Mouse (Mus musculus): ENCODE results near the gene Chad. TPM values are rescaled to one million over a fixed set of nuclear protein-coding genes. Genes with fewer than 3 reads are reported as not detected.

The Chad gene
- polyA plus RNA-seq, 1 experiment, result 0.59 TPM

DNA sequence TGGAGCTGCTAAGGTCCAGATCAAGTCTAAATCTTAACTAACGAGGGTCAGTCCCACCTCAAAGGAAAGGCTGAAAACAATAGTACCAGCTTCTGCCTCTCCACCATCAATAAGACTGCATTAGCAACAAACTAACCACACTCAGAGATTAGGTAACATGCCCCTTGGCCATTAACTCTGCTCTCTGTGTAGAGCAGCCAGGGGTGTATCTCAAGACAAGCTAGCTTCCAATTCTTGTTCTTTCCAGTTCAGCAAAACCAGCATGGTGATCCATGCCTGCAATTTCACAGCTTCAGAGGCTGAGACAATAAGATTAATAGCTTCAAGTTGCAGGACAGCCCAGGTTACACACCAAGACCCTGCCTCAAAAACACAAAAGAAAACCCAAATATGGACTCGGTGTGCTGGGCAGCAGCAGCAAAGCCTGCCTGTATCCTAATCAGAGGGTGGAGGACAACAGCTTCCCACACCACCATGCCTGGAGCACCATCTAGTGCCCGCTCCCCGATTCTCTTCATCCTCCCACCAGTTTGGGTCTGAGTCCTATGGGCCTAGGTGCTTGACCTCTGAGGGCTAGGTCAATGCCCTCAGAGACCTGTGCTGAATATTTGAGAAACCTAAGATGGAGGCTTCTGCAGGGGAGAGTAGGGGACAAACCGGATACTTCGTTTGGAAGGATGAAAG, 33.7 kb downstream of the Chad start:
- TF ChIP-seq CTCF (IDR thresholded peaks at IDR 0.05; ENCODE audit: borderline replicate concordance, control insufficient read depth, extremely low read depth, insufficient read depth, low read length, poor library complexity) (no peak), POLR2A (IDR thresholded peaks at IDR 0.05; ENCODE audit: control insufficient read depth, extremely low read depth, insufficient read depth, low read length, poor library complexity) (no peak)
- no peak for DNase-seq
- Histone ChIP-seq H3K27ac (ENCODE audit: control insufficient read depth, insufficient read depth, low read length) (no peak overlapping the region), H3K36me3 (ENCODE audit: control insufficient read depth, insufficient read depth, low read length) (no peaks in the 10 kb centered on the region), H3K4me1 (replicated peaks; ENCODE audit: control insufficient read depth, insufficient read depth, low read length) (peaks cover 8% of the 10 kb centered on the region), H3K27me3 (ENCODE audit: control insufficient read depth, insufficient read depth, low read length) (no peaks in the 10 kb centered on the region), H3K4me3 (ENCODE audit: control insufficient read depth, insufficient read depth, low read length) (no peak overlapping the region)
- WGBS, result 95% methylated on average over 6 of the region's 6 CpGs

DNA sequence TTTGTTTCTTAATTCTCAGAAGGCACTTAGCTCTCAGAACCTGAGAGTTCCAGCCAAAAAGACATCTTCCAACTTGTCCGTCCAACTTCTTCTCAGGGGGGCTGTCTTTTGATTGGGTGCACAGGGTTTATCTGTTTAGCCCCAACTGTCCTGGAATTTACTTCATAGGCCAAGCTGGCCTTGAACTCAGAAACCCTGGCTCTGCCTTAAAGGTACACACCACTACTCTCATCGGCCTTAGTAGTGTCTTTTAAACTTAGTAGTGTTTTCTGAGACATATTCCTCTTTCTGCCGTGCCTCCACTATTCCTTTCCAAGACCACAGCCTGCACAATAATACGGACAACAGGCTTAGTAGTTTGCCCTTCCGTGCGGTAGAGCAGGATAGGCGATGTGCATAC, 35.6 kb downstream of the Chad start:
- TF ChIP-seq POLR2A (IDR thresholded peaks at IDR 0.05; ENCODE audit: control insufficient read depth, extremely low read depth, insufficient read depth, low read length, poor library complexity), result no peak
- no peak for TF ChIP-seq CTCF (IDR thresholded peaks at IDR 0.05; ENCODE audit: borderline replicate concordance, control insufficient read depth, extremely low read depth, insufficient read depth, low read length, poor library complexity)
- no peak for DNase-seq
- H3K27me3 ChIP-seq (ENCODE audit: control insufficient read depth, insufficient read depth, low read length), result no peaks in the 10 kb centered on the region
- WGBS, result 97% methylated on average over 7 of the region's 7 CpGs
- H3K4me3 ChIP-seq (ENCODE audit: control insufficient read depth, insufficient read depth, low read length), result no peak overlapping the region
- no peak overlapping the region for H3K27ac ChIP-seq (ENCODE audit: control insufficient read depth, insufficient read depth, low read length)
- H3K4me1 ChIP-seq (replicated peaks; ENCODE audit: control insufficient read depth, insufficient read depth, low read length), result peaks cover 8% of the 10 kb centered on the region
- no peaks in the 10 kb centered on the region for H3K36me3 ChIP-seq (ENCODE audit: control insufficient read depth, insufficient read depth, low read length)

- no peak for TF ChIP-seq CTCF (IDR thresholded peaks at IDR 0.05; ENCODE audit: borderline replicate concordance, control insufficient read depth, extremely low read depth, insufficient read depth, low read length, poor library complexity)
- TF ChIP-seq POLR2A (IDR thresholded peaks at IDR 0.05; ENCODE audit: control insufficient read depth, extremely low read depth, insufficient read depth, low read length, poor library complexity), result no peak
- Histone ChIP-seq H3K27ac (ENCODE audit: control insufficient read depth, insufficient read depth, low read length) (no peak within 1 kb of the TSS), H3K27me3 (ENCODE audit: control insufficient read depth, insufficient read depth, low read length) (no peaks in the 10 kb centered on the region), H3K4me1 (replicated peaks; ENCODE audit: control insufficient read depth, insufficient read depth, low read length) (peaks cover 8% of the 10 kb centered on the region), H3K36me3 (ENCODE audit: control insufficient read depth, insufficient read depth, low read length) (no peaks in the 10 kb centered on the region), H3K4me3 (ENCODE audit: control insufficient read depth, insufficient read depth, low read length) (peak within 1 kb of the TSS; percentile 63)
- 3% methylated on average over 50 of the region's 52 CpGs for WGBS
- DNase-seq, result peak; percentile 65
These were observed 36.8 kb downstream of the Chad start, which contains the start of gene Acsf2 for GRCm38 (mm10) chr11:94601321-94602281. Gene Acsf2, minus strand, starts transcription at chr11:94601871.

DNA sequence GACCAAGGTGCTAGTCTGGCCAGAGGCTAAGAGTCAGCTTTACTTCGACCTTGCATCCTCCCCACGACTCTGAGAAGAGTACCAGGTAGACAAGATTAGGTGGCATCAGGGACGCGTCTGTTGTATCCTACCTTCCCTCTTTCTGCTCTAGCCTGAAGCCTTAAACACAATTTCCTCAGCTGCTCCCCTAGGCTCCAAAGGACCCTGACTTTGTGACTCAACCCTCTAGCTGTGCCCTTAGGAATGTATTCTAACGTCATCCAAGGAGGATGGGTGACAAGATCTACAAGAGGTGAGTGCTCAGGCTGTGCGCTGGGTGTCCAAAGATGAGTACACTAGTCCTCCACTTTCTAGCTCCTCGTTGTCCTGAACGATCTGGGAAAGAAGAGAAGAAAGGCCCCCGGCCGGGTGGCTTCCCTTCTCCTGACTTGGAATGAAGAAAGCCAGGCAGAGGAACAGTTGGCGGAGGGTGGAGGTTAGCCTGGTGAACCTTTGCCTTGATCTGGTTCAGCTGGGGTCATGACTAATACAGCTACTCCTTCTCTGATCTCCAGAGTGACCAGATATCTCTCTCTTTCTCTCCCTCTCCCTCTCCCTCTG, 37.6 kb downstream of the Chad start:
- Histone ChIP-seq H3K4me1 (replicated peaks; ENCODE audit: control insufficient read depth, insufficient read depth, low read length) (peaks cover 8% of the 10 kb centered on the region), H3K4me3 (ENCODE audit: control insufficient read depth, insufficient read depth, low read length) (no peak overlapping the region), H3K27ac (ENCODE audit: control insufficient read depth, insufficient read depth, low read length) (no peak overlapping the region), H3K27me3 (ENCODE audit: control insufficient read depth, insufficient read depth, low read length) (no peaks in the 10 kb centered on the region), H3K36me3 (ENCODE audit: control insufficient read depth, insufficient read depth, low read length) (no peaks in the 10 kb centered on the region)
- TF ChIP-seq POLR2A (IDR thresholded peaks at IDR 0.05; ENCODE audit: control insufficient read depth, extremely low read depth, insufficient read depth, low read length, poor library complexity) (no peak), CTCF (IDR thresholded peaks at IDR 0.05; ENCODE audit: borderline replicate concordance, control insufficient read depth, extremely low read depth, insufficient read depth, low read length, poor library complexity) (no peak)
- no peak for DNase-seq
- WGBS, result 84% methylated on average over 11 of the region's 11 CpGs

DNA sequence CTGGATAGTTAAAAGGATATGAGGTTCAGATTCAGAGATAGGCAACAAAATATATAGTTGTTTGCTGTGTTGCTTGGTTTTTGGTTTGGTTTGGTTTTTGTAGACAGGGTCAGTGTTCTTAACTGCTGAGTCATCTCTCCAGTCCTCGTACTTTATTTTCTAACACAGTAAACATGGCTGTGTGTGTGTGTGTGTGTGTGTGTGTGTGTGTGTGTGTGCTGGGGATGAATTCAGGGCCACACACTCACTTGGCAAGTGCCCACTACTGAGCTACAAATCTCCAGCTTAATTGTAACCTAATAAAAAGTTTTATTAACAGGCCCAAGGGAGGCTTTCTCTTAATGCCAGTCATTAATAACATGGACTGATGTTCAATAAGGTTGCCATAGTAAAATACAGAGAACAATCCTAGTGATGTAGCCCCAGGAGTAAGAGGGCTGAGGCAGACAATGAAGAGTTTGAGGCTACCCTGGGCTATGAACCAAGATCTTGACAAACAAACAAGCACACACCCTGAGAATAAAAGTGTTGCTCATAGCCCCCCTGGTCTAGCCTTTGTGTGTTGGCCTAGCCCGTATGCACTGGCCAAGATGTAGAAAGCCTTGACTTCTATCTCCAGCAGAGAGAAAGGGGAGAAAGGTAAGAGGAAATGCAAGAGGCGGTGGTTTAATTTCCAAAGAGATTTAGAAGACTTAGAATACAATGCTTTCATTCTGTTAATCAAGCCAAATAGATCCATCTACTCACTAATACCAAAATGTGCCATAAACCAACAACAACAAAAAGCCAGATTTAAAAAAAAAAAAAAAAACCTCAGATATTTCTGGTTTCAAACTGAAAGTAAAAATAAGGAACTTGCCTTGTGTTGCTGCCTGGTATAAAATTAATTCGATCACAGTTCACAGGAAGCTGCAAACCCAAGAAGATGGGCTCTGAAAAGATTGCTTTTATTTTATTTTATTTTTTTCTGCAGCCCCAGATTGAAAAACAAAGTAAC, 46.2 kb downstream of the Chad start:
- Histone ChIP-seq H3K27ac (ENCODE audit: control insufficient read depth, insufficient read depth, low read length) (no peak overlapping the region), H3K36me3 (ENCODE audit: control insufficient read depth, insufficient read depth, low read length) (no peaks in the 10 kb centered on the region), H3K27me3 (ENCODE audit: control insufficient read depth, insufficient read depth, low read length) (no peaks in the 10 kb centered on the region), H3K4me1 (replicated peaks; ENCODE audit: control insufficient read depth, insufficient read depth, low read length) (peaks cover 3% of the 10 kb centered on the region; the same call in 1 of the 2 replicates), H3K4me3 (ENCODE audit: control insufficient read depth, insufficient read depth, low read length) (no peak overlapping the region)
- WGBS, result 51% methylated on average over 4 of the region's 4 CpGs
- TF ChIP-seq CTCF (IDR thresholded peaks at IDR 0.05; ENCODE audit: borderline replicate concordance, control insufficient read depth, extremely low read depth, insufficient read depth, low read length, poor library complexity) (no peak), POLR2A (IDR thresholded peaks at IDR 0.05; ENCODE audit: control insufficient read depth, extremely low read depth, insufficient read depth, low read length, poor library complexity) (no peak)
- no peak for DNase-seq

Measured in thymus, adult 2 months (tissue).